Mouse (Mus musculus) left cerebral cortex, adult 2 months (tissue): ENCODE data around the gene Smpdl3b. TPM values are rescaled to one million over a fixed set of nuclear protein-coding genes. Genes with fewer than 3 reads are reported as not detected.
A peak's percentile ranks its signal among the peaks of the same experiment; 100 is the strongest.
"Not testable (repeated sequence)": the region's sequence is repeated elsewhere in the genome, so short reads cannot be mapped to it uniquely, and the experiment has no call there.

Experiments used
- DNase-seq, 2 experiments: peaks; one replicate each; pipeline ENCODE4 v3.0.0; 2021 to 2022; ENCODE audit warnings: low spot score in 2 of 2, mixed read lengths in 1 of 2; ENCODE audit errors: extremely low spot score in 1 of 2
- H3K27ac ChIP-seq: fragments of 200-600 bp; 2 replicates; pipeline ENCODE4 v1.8.1; 2022
- H3K4me3 ChIP-seq: fragments of 200-600 bp; 2 replicates; pipeline ENCODE4 v1.8.1; 2022
- CTCF ChIP-seq: fragments of 200-600 bp; IDR thresholded peaks from 2 replicates; pipeline ENCODE4 v1.8.1; 2022; ENCODE audit warnings: antibody characterized with exemption, mild to moderate bottlenecking, moderate library complexity
- intact Hi-C: fragments of 180-260 bp; cut with DNase I; formaldehyde crosslinking; loops from one replicate; pipeline ENCODE4 v1.15.1; 2025
- total RNA-seq, 2 experiments: library from RNA; stranded (reverse); gene quantifications; 2 replicates each; pipeline ENCODE4 v1.2.3; 2021

Smpdl3b gene
- total RNA-seq, 2 experiments from 2014 or later = 4.3 to 4.4 TPM

- Histone ChIP-seq H3K4me3 (no peak overlapping the region), H3K27ac (no peak overlapping the region)
- intact Hi-C loops = loop anchor here (5.0 kb wide), 1 partner anchor 157 kb away; no protein-coding TSS in a partner anchor
- no peak for DNase-seq
- TF ChIP-seq CTCF = no peak
These were observed 17.9 kb upstream of the Smpdl3b start for GRCm38 (mm10) chr4:132774905-132775304.

GRCm38 (mm10) chr4:132771776-132772175 lies 14.7 kb upstream of the Smpdl3b start:
- H3K27ac ChIP-seq = no peak overlapping the region
- no peak overlapping the region for H3K4me3 ChIP-seq
- DNase-seq = no peak
- no peak for TF ChIP-seq CTCF
- intact Hi-C loops = no loop called here

GRCm38 (mm10) chr4:132767914-132768876 lies 11.1 kb upstream of the Smpdl3b start, which contains the start of gene Rpa2:
Rpa2 (plus strand) TSS chr4:132768332.
- DNase-seq = peak; percentile 98
- intact Hi-C loops = loop anchor here (5.0 kb wide), 2 partner anchors 74 to 154 kb away; partner anchors contain the start of genes Fam76a and Ppp1r8
- TF ChIP-seq CTCF = no peak; the same call in 1 of the 2 replicates
- Histone ChIP-seq H3K27ac (peak within 1 kb of the TSS; percentile 53), H3K4me3 (peak within 1 kb of the TSS; percentile 80)

DNA sequence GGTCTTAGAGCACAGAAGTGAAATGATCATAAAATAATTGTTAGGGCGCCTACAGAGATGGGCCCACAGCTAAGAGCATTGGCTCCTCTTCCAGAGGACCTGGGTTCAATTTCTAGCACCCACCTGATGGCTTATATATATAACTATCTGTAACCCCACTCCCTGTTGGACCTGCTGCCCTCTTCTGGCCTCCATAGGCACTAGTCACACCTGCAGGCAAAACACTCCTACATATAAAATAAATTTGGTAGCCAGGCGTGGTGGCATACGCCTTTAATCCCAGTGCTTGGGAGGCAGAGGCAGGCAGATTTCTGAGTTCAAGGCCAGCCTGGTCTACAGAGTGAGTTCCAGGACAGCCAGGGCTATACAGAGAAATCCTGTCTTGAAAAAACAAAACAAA lies 6.1 kb upstream of the Smpdl3b start:
- intact Hi-C loops, DNase-seq, H3K27ac ChIP-seq, H3K4me3 ChIP-seq: not testable (repeated sequence)

DNA sequence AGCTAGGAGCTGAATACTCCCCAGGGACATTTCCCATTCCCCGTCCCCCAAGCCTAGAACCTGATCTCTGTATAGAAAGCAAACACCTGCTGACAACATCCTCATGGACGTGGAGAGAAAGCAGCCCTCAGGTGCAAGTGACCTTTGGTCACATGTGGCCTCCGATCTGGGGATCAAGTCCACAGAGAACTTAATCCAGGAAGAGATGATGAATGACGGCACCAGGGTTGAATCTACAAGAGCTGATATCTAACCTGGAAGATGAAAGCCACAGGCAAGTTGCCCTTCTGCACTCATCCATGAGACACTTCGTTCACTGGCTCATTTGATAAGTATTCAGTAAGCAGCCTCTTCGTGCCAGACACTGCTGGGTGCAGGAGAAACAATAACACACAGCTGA lies 5.5 kb upstream of the Smpdl3b start:
- intact Hi-C loops = no loop called here

DNA sequence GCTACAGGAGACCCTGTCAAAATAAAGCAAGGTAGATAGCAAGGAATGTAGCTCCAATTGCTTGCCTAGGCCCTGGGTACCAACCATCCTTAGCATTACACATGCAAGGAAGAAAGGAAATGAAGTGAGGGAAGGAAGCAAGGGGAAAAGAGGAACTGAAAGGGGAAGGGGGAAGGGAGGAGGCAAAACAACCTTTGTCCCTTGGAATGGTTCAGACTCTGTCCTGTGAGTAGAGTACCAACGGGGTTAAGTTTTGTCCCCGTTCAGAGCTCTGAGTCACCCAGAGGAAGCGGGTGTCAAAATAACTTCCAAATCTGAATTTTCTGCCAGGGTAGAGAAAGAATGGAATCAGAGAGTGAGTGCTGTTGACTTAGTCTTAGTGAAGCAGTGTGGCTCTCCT lies 3.2 kb upstream of the Smpdl3b start:
- intact Hi-C loops = no loop called here
- no peak for TF ChIP-seq CTCF
- DNase-seq = no peak
- Histone ChIP-seq H3K27ac (no peak overlapping the region), H3K4me3 (no peak overlapping the region)

More for the DNA sequence above, 5.5 kb upstream of the Smpdl3b start:
- DNase-seq = no peak
- Histone ChIP-seq H3K4me3 (no peak overlapping the region), H3K27ac (no peak overlapping the region)
- no peak for TF ChIP-seq CTCF

DNA sequence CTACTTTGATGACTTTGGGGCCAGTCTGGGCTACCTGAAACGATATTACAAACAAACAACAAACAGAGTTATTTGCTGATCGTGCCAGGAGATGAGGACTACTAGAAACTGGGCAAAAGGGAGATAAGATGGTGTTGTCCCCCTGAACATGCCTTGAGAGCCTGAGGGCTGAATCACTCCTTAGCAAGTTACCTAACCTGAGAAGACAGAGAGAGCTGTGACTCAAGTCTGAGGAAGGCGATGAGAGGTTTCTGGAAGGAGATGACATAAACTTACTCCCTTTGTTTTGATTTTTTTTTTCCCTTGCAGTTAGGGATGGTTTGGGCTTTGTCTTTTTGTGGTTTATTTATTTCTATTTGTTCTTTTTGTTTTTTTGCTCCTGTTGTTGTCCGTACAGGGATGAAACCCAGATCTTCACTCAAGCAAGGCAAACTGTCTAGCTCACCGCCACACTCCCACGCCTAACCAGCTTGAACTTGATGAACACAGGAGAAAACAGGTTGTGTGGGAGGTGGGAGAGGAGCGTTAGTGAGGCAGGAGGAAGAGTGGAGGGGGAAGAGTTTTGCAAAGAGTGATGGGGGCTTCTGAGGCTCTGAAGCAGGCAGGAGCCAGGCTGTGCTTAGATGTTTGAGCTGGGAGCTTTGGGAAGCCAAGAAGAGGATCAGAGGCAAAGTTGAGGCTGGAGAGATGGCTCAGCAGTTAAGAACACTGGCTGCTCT lies 740 bp upstream of the Smpdl3b start:
- peak; percentile 26 to 45 for DNase-seq
- no peak for TF ChIP-seq CTCF
- intact Hi-C loops = no loop called here

GRCm38 (mm10) chr4:132752992-132753391 lies 4.1 kb downstream of the Smpdl3b start:
- no peak for TF ChIP-seq CTCF
- no peak for DNase-seq
- H3K27ac ChIP-seq = no peak overlapping the region
- H3K4me3 ChIP-seq = no peak overlapping the region
- intact Hi-C loops = no loop called here

More for the DNA sequence above, 740 bp upstream of the Smpdl3b start:
- peak overlapping the region; percentile 38 for H3K27ac ChIP-seq
- no peak overlapping the region for H3K4me3 ChIP-seq

- no peak for DNase-seq
- Histone ChIP-seq H3K27ac (no peak overlapping the region), H3K4me3 (no peak overlapping the region)
- intact Hi-C loops = no loop called here
- TF ChIP-seq CTCF = no peak
These were observed 7.6 kb downstream of the Smpdl3b start for GRCm38 (mm10) chr4:132749258-132749982.

- Histone ChIP-seq H3K27ac (no peak overlapping the region), H3K4me3 (no peak overlapping the region)
- intact Hi-C loops = no loop called here
- DNase-seq = no peak
- TF ChIP-seq CTCF = no peak
These were observed 8.3 kb downstream of the Smpdl3b start for GRCm38 (mm10) chr4:132748778-132749177.

- intact Hi-C loops = no loop called here
- peak overlapping the region; percentile 24; the same call in 1 of the 2 replicates for H3K4me3 ChIP-seq
- H3K27ac ChIP-seq = peak overlapping the region; percentile 61
- TF ChIP-seq CTCF = no peak
- no peak for DNase-seq
These were observed 9.3 kb downstream of the Smpdl3b start for GRCm38 (mm10) chr4:132747664-132748259.
